Mouse (Mus musculus) granulocyte monocyte progenitor cell, adult 5-6 weeks (primary cell): ENCODE measurements around the gene Fhdc1. TPM values are rescaled to one million over a fixed set of nuclear protein-coding genes. Genes with fewer than 3 reads are reported as not detected.

Source experiments
- total RNA-seq, 2 experiments: library from RNA; stranded (forward) in 1 of 2; stranded (reverse) in 1 of 2; fragments of 200-712, 200-1000 nt in 1 of 2; fragments of >200 nt in 1 of 2; fragmentation: Nextera tagmentation in 1 of 2; gene quantifications; 2 replicates each; pipeline ENCODE4 v1.2.3; 2014 to 2017

The Fhdc1 gene
- total RNA-seq, 2 experiments from 2014 or later, result not detected

Other genes with a start within 250 kb of the Fhdc1 start
- gene Trim2, start 173.6 kb downstream of the Fhdc1 start, total RNA-seq (2014; fragmentation: Nextera tagmentation), result not detected in 2 replicates
- not detected in 2 replicates for gene Trim2, start 173.6 kb downstream of the Fhdc1 start, total RNA-seq (2017)
- 11.5 and 18.5 TPM in 2 replicates for gene Arfip1, start 102.2 kb upstream of the Fhdc1 start, total RNA-seq (2014; fragmentation: Nextera tagmentation)
- gene Arfip1, start 102.2 kb upstream of the Fhdc1 start, total RNA-seq (2017), result 40.3 and 49.1 TPM in 2 replicates
- not detected in 2 replicates for gene Tigd4, start 113.1 kb upstream of the Fhdc1 start, total RNA-seq (2014; fragmentation: Nextera tagmentation)
- not detected in 2 replicates for gene Tigd4, start 113.1 kb upstream of the Fhdc1 start, total RNA-seq (2017)
- 4.8 and 7.6 TPM in 2 replicates for gene Tmem154, start 185.8 kb upstream of the Fhdc1 start, total RNA-seq (2014; fragmentation: Nextera tagmentation)
- gene Tmem154, start 185.8 kb upstream of the Fhdc1 start, total RNA-seq (2017), result 4.3 and 4.8 TPM in 2 replicates